Mouse (Mus musculus): ENCODE data around the gene Vmn1r47. TPM values are rescaled to one million over a fixed set of nuclear protein-coding genes. Genes with fewer than 3 reads are reported as not detected.
"Not testable (repeated sequence)": the region's sequence is repeated elsewhere in the genome, so short reads cannot be mapped to it uniquely, and the experiment has no call there.

Vmn1r47 gene
- polyA plus RNA-seq (2017; shearing (Covaris generic)) = not detected

- not testable (repeated sequence) for ATAC-seq
Measured at GRCm38 (mm10) chr6:90015847-90016246, at the start of gene Vmn1r47. TSS of gene Vmn1r47 (plus strand) at chr6:90016147.

GRCm38 (mm10) chr6:89966341-89966740, 49.6 kb upstream of the Vmn1r47 start:
- no peak for ATAC-seq

GRCm38 (mm10) chr6:89969013-89969412, 46.9 kb upstream of the Vmn1r47 start, which contains the start of gene Vmn1r46:
TSS of gene Vmn1r46 (plus strand) at chr6:89969313.
- ATAC-seq = no peak

- no peak for ATAC-seq
Measured at GRCm38 (mm10) chr6:89985989-89986388, 30.0 kb upstream of the Vmn1r47 start.

DNA sequence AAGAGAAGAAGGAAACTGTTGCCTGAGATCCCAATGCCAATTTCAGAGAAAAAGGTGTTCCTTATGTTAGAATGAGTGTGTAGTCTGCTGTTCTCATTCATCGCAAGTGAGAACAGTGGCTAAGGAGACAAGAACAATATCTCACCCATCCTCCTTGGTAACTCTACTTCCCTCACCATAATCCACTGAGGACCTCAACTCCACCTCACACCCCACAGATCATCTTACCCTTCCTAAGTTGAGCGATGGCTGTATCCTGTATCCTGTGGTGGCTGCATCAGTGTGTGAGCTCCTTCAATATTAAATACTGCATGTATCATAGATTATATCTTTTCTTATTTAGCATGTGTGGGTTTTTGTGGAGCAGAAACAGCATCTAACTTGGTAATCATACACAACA, 20.8 kb downstream of the Vmn1r47 start, which contains the start of gene Vmn1r48:
Gene Vmn1r48 (minus strand): TSS at position 101 of the 400 bp plus-strand sequence.
- not testable (repeated sequence) for ATAC-seq

Other genes with a start within 250 kb of the Vmn1r47 start
- not detected for gene Vmn1r42, start 139.7 kb upstream of the Vmn1r47 start, polyA plus RNA-seq (2017; shearing (Covaris generic))
- gene Vmn1r43, start 139.7 kb upstream of the Vmn1r47 start, polyA plus RNA-seq (2017; shearing (Covaris generic)) = not detected
- gene Vmn1r44, start 132.5 kb upstream of the Vmn1r47 start, polyA plus RNA-seq (2017; shearing (Covaris generic)) = not detected
- not detected for gene Vmn1r45, start 75.5 kb upstream of the Vmn1r47 start, polyA plus RNA-seq (2017; shearing (Covaris generic))
- under 1 TPM in 1 of 2 experiments, not detected in 1; 0.12 TPM for gene Vmn1r46, start 46.8 kb upstream of the Vmn1r47 start, polyA plus RNA-seq (2017; shearing (Covaris generic))
- gene Vmn1r48, start 20.7 kb downstream of the Vmn1r47 start, polyA plus RNA-seq (2017; shearing (Covaris generic)) = not detected
- gene Vmn1r49, start 62.4 kb downstream of the Vmn1r47 start, polyA plus RNA-seq (2017; shearing (Covaris generic)) = not detected
- gene Vmn1r50, start 85.3 kb downstream of the Vmn1r47 start, polyA plus RNA-seq (2017; shearing (Covaris generic)) = not detected
- not detected for gene Vmn1r51, start 106.4 kb downstream of the Vmn1r47 start, polyA plus RNA-seq (2017; shearing (Covaris generic))
- not detected for gene Vmn1r52, start 158.7 kb downstream of the Vmn1r47 start, polyA plus RNA-seq (2017; shearing (Covaris generic))
- gene V1ra8, start 186.6 kb downstream of the Vmn1r47 start, polyA plus RNA-seq (2017; shearing (Covaris generic)) = not detected
- gene Vmn1r53, start 208.3 kb downstream of the Vmn1r47 start, polyA plus RNA-seq (2017; shearing (Covaris generic)) = not detected
- under 1 TPM in 1 of 2 experiments, not detected in 1; 0.17 TPM for gene Vmn1r54, start 230.2 kb downstream of the Vmn1r47 start, polyA plus RNA-seq (2017; shearing (Covaris generic))